Mouse (Mus musculus): Measurements from ENCODE around the gene Wipi1.

The Wipi1 gene

GRCm38 (mm10) chr11:109616766-109617165, 5.0 kb upstream of the Wipi1 start:
- DNase-seq: no peak

- no peak for DNase-seq
Observed at GRCm38 (mm10) chr11:109616352-109616751, 4.6 kb upstream of the Wipi1 start.

- DNase-seq: peak; percentile 13 to 17
Observed at GRCm38 (mm10) chr11:109615286-109615685, 3.5 kb upstream of the Wipi1 start.

GRCm38 (mm10) chr11:109612871-109613529, 1.2 kb upstream of the Wipi1 start:
- no peak for DNase-seq

GRCm38 (mm10) chr11:109610795-109611302, 918 bp downstream of the Wipi1 start:
- no peak for DNase-seq

- DNase-seq: peak in 1 of 2 experiments; percentile 10
Observed at GRCm38 (mm10) chr11:109610046-109610794, 1.5 kb downstream of the Wipi1 start.

- no peak for DNase-seq
Observed at GRCm38 (mm10) chr11:109608976-109609625, 2.7 kb downstream of the Wipi1 start.

- DNase-seq: no peak
Observed at GRCm38 (mm10) chr11:109607600-109607999, 4.2 kb downstream of the Wipi1 start.

- DNase-seq: no peak
Observed at GRCm38 (mm10) chr11:109598778-109599570, 12.8 kb downstream of the Wipi1 start.

GRCm38 (mm10) chr11:109594761-109595160, 17.0 kb downstream of the Wipi1 start:
- no peak for DNase-seq

GRCm38 (mm10) chr11:109593200-109593981, 18.4 kb downstream of the Wipi1 start:
- no peak for DNase-seq

- no peak for DNase-seq
Observed at GRCm38 (mm10) chr11:109591511-109591910, 20.3 kb downstream of the Wipi1 start.

GRCm38 (mm10) chr11:109590012-109590411, 21.8 kb downstream of the Wipi1 start:
- DNase-seq: no peak

- DNase-seq: no peak
Observed at GRCm38 (mm10) chr11:109587638-109588374, 24.0 kb downstream of the Wipi1 start.

- no peak for DNase-seq
Observed at GRCm38 (mm10) chr11:109587019-109587418, 24.7 kb downstream of the Wipi1 start.

- DNase-seq: no peak
Observed at GRCm38 (mm10) chr11:109586424-109586823, 25.3 kb downstream of the Wipi1 start.

- DNase-seq: peak; percentile 84 to 85
Observed at GRCm38 (mm10) chr11:109584843-109585713, 26.7 kb downstream of the Wipi1 start.

GRCm38 (mm10) chr11:109583986-109584385, 27.8 kb downstream of the Wipi1 start:
- no peak for DNase-seq

GRCm38 (mm10) chr11:109579999-109580398, 31.8 kb downstream of the Wipi1 start:
- DNase-seq: no peak

- no peak for DNase-seq
Observed at GRCm38 (mm10) chr11:109578536-109578935, 33.2 kb downstream of the Wipi1 start.

Measured in B cell, adult 2 months (primary cell).